Mouse (Mus musculus) G1E (cell line): ENCODE measurements at regions not wholly inside any gene's neighbourhood (a gene's known extent, or its start where the extent isn't known, plus 50 kb on each side); places are given as distances from the start of the nearest gene placed in this dataset.

Experiments
- CTCF ChIP-seq: IDR thresholded peaks from 2 replicates; pipeline ENCODE4 v1.5.1; 2012; ENCODE audit warnings: low read depth, low read length, inconsistent platforms, mixed read lengths
- GATA1 ChIP-seq: IDR thresholded peaks from 2 replicates; pipeline ENCODE4 v1.6.1; 2012; ENCODE audit warnings: borderline replicate concordance, low read length, inconsistent platforms, mixed read lengths
- GATA2 ChIP-seq: IDR thresholded peaks from 2 replicates; pipeline ENCODE4 v1.6.1; 2012; ENCODE audit warnings: low read depth, low read length, inconsistent platforms, borderline replicate concordance
- POLR2AphosphoS5 ChIP-seq: IDR thresholded peaks from 2 replicates; pipeline ENCODE4 v1.6.1; 2012; ENCODE audit warnings: low read depth, low read length, inconsistent platforms; ENCODE audit not compliant: insufficient replicate concordance
- TAL1 ChIP-seq: conservative IDR thresholded peaks from 2 replicates; pipeline ENCODE4 v1.6.1; 2012; ENCODE audit warnings: low read depth, low read length, inconsistent platforms, mixed read lengths

DNA sequence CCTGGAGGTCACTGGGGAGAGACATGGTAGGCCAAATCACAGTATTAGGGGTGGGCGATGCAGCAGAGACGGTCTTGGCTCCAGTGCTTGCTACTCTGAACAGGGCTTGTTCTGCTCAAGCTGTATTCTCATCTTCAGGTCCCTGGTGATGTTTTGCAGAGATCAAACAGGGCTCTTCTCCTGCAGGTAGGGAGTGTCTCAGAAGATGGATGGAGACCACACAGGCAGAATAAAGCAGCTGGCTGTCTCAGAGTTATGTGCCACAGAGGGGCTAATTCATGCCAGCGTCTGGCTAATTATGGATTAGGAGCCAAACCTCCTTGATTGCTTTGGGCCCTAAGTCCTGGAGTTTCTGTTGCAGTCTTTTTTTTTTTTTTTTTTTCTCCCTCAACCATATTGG, 99.2 kb downstream of the Minar1 start:
- TF ChIP-seq CTCF (no peak), GATA2 (no peak), TAL1 (no peak), GATA1 (no peak), POLR2AphosphoS5 (no peak)
